Mouse (Mus musculus) brain, adult 10 weeks (tissue): ENCODE results near the gene Olfr16. TPM values are rescaled to one million over a fixed set of nuclear protein-coding genes. Genes with fewer than 3 reads are reported as not detected.

Source experiments
- polyA plus RNA-seq: library from polyadenylated mRNA; stranded (reverse); fragments of 350-450 nt; fragmentation: Illumina TruSeq; extraction: RNeasy Lipid Tissue Mini Kit (QIAGEN cat#74804); gene quantifications from one replicate; pipeline ENCODE4 v1.2.3, GENCODE M21; 2015; ENCODE audit warnings: low read depth, low replicate concordance

The Olfr16 gene
- not detected for polyA plus RNA-seq

GRCm38 (mm10) chr1:172950160-172950559 is at the start of gene Olfr16:
Gene Olfr16, plus strand, starts transcription at chr1:172950409.

Other genes starting within 250 kb of the Olfr16 start
- not detected for gene Apcs, start 55.4 kb upstream of the Olfr16 start, polyA plus RNA-seq
- gene Olfr1408, start 187.0 kb downstream of the Olfr16 start, polyA plus RNA-seq, result not detected
- not detected for gene Olfr1406, start 240.2 kb downstream of the Olfr16 start, polyA plus RNA-seq
- not detected for gene Olfr218, start 247.4 kb downstream of the Olfr16 start, polyA plus RNA-seq